Mouse (Mus musculus) right cerebral cortex, adult 2 months (tissue): ENCODE results near the gene Krtdap.
A peak's percentile ranks its signal among the peaks of the same experiment; 100 is the strongest.
"Not testable (repeated sequence)": the region's sequence is repeated elsewhere in the genome, so short reads cannot be mapped to it uniquely, and the experiment has no call there.

Experiments
- DNase-seq, 2 experiments: peaks; one replicate each; pipeline ENCODE4 v3.0.0; 2021 to 2022; ENCODE audit warnings: low spot score in 2 of 2

Krtdap gene

DNA sequence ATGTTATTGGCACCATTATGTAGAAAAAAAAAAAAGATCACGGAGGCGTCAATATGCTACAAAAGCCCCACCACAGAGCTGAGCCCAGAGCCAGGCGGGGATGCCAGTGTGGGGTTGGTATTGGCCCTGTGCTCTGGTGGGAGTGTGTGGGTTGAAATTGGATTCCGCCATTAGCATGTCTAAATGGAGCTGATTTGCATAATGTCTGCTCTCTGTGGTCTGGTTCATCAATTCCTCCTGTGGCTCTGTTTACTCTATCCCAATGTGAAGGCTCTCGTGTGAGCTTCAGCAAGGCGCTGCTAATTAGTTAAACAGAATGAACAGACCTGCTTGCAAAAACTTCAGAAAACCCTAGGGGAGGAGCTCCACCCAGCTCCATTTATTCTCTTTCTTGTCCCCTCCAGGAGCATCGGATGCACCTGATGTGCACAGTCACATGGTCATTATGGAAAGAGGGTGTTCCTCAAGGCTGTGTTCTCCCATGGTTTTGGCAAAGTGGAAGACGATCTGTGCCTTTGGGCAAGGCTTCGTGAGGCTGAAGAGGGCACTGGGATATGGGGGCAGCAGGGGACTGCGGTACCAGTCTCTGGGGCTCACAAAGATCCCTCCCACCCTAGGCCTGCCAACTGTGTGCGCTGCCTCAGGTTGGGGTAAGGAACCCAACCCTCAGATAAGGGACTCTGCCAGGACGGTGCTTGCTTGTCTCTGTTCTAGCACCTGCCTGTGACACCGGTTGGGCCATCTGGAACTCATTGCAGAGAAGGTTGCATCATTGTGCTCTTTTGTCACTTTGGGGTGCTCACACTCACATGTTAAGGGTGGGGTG lies 1.8 kb upstream of the Krtdap start:
- DNase-seq = peak in 1 of 2 experiments; percentile 31

DNA sequence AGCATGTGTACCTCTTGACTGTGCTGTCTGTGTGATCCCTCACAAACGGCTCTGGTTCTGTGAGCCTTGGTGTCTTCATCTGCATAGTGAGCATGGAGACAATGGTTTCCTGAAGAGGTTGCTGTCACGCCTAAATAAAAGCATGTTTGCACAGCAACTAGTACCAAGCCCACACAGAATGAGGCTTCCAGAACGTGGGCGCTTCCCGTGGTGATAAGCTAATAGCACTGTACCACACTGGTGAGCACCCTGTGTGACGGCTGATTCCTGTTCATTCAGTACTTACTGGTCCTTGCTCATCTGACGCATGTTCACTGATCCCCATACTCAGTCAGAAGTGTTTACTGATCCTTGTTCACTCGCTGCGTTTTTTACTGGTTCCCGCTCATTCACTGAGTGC lies 2.4 kb downstream of the Krtdap start:
- peak in 1 of 2 experiments; percentile 13 for DNase-seq

DNA sequence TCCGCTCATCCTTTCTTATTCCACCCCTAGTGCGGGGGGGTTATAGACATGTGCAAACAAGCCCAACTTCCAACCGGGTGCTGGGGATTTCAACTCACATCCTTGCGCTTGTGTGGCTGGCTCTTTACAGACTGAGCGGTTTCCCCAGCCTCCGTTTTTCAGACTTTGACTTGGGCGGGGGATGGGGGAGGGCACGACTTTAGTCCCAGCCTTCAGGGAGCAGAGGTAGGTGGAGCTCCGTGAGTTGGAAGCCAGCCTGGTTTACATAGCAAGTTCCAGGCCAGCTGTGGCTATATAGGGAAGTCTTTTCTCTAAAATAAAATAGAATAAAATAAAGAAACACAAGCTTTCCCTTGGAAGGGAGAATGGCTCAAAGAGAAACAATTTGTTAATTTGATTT lies 4.2 kb downstream of the Krtdap start:
- no peak for DNase-seq

DNA sequence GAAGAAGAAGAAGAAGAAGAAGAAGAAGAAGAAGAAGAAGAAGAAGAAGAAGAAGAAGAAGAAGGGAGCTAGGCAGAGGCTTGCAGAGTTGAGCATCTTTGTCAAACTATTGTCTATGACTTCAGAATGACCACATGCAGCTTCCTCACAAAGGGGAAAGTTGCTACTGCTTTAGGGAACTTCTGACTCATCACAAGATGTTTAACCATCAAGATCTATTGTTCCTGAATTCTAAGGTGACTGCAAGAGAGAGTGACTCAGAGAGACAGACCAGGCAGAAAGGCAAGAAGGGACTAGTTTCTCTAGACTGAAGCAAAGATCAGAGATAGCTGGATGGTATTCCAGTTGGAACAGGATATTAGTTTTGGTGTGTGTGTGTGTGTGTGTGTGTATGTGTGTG lies 7.2 kb downstream of the Krtdap start:
- no peak for DNase-seq

DNA sequence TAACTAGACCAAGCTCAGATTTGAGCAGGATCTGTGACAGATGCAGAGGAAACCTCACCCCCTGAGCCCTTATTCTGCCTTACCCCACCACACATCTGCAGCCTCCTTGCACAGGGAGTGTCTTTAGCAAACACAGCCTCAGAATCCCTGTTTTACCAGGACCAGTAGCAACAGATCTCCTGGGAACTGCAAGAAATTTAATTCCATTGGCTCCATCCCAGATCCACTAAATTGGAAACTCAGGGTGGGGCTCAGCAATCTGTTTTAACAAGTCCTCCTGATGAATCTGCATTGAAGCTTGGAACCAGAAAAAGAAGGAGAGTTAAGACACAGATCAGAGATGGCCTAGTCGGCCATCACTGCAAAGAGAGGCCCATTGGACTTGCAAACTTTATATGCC lies 9.1 kb downstream of the Krtdap start:
- DNase-seq = peak in 1 of 2 experiments; percentile 24

DNA sequence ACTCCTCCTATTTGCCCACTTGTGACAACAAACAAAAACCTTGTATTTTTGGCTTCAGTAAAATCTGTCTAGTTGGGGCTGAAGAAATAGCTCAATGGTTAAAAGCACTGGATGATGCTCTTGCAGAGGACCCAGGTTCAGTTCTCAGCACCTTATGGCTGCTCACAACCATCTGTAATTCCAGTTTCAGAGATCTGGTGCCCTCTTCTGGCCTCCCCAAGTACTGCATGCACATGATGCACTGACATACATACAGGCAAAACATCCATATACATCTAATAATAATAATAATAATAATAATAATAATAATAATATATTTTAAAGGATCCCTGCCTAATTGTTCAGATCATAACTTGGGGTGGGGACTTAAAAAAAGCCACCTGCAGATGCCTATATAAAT lies 13.0 kb downstream of the Krtdap start:
- DNase-seq = no peak

DNA sequence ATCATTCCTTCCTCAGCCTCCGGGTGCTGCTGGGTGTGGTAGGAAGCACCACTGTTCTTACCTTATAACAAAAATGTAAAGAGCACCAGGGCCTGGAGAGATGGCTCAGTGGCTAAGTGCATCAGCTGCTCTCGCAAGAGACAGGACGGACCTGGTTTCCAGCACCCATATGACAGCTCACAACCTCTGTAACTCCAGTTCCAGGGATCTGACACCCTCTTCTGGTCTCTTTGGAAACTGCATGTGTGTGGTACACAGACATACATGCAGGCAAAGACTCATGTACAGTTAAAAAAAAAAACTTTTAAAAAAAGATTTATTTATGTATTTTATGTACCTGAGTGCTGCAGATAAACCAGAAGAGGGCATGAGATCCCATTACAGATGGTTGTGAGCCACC lies 15.6 kb downstream of the Krtdap start:
- DNase-seq = no peak

DNA sequence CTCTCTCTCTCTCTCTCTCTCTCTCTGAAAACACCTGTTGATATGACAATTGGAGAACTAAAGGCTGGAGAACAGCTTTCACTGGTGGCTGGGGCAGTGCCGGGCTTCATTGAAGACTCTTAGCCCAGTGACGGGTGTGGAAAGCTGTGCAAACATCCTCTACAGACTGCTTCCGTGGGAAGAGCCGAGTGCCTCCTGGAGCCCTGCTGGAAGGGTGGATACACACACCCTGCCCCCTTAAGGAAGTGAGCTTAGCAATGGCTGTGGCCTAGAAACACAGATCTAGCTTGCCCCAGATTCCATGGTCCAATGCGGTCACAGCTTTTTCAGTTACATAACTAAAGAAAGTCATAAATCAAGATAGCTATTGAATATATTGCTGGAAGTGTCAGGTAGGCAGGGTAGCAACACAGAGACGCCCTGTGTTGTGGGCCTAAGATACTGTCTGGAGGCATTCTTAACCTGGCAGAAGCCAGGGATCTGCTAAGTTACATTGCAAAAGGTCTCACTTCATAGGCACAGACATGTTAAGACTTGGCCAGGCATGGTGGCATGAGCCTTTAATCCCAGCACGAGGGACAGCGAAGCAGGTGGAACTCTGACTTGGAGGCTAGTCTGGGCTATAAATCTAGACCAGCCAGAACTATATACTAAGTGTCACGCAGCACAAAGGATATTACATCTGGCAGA lies 16.5 kb downstream of the Krtdap start:
- DNase-seq = no peak

DNA sequence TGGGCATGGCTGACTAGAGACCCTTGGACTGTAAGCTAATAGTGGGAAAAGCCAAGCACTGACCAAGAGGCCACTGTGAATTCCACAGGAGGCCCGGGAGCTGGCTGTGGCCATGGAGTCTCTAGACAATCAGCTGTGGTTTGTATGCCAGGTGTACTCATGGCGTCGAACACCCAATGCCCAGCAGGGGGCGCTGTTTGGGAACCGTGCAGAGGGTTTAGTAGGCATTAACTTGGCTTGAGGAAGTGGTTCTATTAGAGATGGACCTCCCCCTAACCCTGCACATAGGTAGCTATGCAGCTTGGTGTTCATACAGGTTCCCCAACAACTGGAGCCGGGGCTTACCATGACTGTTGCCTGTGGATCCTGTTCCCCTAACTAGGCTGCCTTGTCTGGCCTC lies 18.2 kb downstream of the Krtdap start:
- DNase-seq = no peak

DNA sequence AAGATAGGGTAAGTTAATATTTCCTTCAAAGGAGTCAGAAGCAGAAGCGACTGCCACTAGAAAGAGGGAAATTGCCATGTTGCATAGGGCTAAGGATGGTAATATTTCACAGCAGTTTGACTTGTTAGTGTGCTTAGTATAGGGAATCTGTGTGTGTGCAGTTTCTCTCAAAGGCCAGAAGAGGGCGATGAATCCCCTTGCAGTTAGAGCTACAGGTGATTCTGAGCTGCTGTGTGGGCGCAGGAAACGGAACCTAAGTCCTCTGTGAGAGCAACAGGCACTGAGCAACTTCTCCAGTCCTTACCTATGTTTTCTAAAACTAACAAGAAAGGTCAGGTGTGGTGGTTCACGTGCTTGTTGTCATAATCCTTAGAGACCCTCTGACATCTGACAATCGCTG lies 22.6 kb downstream of the Krtdap start:
- no peak for DNase-seq

DNA sequence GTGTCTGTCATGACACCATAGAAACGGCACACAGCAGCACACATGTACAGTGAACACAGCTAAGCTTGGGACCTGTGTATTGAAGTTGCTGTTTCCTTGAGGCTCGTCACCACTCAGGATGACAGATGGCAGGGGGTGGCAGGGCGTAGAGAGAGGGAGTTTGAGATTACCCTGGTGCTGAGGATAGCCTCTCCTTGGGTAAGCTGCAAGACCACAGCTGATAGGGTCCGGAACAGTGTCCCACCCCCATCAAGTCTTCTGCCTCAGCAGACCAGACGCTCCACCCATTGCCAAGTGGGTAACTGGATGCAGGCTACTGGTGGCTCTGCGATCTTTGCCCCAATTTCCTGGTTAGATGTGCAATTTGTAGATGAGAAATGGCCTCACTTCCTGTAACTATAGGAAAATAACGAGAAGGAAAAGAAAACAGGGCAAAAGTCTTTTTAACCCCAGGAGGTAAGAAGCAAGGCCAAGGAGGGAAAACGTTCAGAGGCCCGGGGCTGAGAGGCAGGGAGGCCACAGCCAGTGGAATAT lies 24.1 kb downstream of the Krtdap start:
- no peak for DNase-seq

DNA sequence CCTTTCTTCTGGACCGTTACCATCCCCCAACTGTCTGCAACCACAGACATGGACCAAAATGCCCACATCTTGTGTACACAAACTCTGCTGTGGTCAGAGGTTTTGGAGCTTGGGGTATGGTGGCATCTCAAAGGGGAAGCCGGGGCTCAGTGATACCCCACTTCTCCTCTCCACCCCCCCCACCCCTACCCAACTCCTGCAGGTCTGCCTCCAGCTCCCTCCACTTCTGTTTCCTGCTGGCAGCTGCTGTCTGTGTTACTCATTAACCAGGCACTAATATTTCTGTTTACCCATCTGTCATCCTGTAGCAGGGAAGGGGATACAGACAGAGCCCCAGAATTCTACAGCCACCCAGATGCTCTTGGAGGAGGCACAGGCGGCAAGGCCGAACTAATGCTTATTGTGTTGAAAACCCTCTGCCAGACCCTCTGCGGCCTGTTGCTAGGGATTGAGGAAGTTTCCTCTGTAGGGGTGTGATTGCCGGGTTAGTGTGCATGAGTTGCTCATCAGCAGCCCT lies 24.7 kb downstream of the Krtdap start:
- no peak for DNase-seq

DNA sequence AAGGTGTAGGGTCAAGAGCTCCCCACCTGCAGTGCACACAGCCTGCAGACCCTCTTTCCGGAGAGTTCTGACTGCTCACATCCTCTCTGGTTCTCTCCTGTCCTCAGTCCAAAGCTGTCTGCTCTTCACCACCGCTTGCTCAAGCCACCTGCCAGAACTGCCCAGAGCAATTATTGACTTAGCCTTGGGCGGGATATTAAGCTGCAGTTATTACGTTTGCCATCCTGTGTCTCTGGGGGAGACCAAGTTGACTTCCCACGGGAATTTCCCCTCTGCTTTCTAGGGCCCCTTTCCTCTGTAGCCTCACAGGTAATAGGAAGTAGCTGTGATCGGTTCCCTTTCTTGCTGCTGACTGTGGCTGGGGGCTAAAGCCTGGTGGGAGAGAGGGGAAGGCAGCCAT lies 32.4 kb downstream of the Krtdap start:
- no peak for DNase-seq

DNA sequence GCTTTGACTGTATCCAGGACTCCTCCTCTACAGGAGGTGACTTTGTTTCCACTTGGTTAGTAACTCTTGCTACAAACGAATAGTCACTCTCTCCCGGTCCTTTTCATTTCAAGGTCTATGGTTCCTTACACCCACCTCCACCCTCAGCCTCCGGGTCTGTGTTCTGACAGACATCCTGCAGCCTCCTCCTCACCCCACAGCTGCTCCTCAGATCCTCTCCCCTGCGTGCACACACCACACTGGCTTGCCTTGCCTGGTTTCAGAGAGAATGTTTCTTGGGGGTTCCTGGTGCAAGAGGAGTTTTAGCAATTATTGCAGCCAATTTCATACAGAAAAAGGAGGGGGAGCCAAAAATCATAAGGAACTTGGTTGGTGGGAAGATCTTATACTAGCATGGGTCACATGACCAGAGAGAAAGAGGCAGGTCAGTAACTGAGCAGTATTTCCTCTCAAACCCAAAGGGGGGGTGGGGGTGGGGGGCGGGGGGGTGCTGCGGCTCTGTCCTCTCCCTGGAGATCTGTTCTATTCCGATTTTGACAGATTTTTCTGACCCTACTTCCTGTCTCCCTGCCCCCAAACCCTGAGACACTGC lies 33.3 kb downstream of the Krtdap start:
- DNase-seq = no peak

DNA sequence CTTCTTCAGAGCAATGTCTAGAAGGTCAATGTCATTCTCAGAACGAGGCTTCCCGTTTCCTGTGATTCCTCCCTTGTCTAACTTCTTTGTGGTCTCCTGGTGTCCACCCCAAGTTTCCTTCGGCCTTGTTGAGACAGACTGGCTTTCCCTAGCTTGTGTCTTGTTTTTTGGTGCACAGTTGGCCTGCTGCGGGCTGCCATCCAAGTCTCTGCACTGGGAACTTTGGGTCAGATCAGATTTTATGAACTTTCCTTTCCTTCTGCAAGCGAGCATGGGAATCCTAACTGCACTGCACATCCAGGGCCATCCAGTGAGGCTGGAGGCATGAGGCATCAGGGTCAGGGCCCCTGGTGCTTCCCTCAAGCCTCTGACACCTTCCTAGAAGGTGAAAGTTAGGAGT lies 33.8 kb downstream of the Krtdap start:
- DNase-seq = no peak

DNA sequence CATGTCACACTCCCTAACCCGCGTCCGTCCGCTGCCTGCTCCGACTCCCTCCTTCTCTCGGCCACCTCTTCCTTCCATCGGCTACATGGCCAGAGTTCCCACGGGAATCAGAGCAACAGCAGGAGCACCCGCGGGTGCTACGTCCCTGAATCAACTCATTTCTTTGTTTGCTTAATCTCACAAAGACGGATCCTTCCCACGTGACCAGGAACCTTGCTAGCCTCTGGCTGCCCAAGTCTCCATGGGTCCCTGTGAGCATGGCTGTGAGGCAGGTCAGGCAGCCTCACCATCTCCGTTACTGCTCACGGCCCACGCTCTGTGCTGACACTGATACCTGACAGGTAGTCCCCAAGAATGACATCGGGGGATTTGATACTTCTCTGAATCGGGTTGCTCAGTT lies 36.0 kb downstream of the Krtdap start, which contains the start of gene Ffar2:
Gene Ffar2 (minus strand): TSS at position 101 of the 400 bp plus-strand sequence.
- no peak for DNase-seq

DNA sequence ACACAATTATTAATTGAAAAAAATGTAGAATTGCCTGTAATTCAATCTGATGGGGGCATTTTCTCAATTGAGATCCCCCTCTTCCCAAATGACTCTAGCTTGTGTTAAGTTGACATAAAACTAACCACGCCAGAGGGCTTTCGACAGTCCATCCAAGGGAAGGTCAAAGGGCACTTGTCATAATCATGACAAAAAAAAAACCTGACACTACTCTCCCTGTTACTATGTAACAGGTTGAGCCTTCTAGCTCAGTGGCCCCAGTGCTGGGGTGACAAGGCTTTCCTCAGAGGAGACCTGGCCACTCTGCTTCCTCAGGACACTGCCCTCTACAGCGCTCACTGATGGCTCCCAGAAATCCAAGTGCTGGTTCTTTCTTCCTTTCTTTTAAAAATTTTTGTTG lies 36.6 kb downstream of the Krtdap start:
- no peak for DNase-seq

DNA sequence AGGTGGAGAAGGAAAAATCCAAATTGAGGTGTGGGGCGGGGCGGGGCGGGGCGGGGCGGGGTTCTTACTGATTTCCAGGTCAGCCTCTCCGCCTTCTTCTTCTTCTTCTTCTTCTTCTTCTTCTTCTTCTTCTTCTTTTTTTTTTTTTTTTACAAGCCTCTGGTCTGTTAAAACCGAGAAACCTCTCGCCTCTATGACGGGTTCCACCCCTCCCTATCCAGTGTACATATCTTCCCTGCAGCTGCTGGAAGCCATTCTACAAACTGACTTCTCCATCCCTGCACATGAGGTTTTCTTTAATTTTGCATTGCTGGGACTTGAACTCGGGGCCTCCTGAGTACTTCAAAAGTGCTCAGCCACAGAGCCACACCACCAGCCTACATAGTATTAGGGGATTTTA lies 39.0 kb downstream of the Krtdap start:
- no peak for DNase-seq

DNA sequence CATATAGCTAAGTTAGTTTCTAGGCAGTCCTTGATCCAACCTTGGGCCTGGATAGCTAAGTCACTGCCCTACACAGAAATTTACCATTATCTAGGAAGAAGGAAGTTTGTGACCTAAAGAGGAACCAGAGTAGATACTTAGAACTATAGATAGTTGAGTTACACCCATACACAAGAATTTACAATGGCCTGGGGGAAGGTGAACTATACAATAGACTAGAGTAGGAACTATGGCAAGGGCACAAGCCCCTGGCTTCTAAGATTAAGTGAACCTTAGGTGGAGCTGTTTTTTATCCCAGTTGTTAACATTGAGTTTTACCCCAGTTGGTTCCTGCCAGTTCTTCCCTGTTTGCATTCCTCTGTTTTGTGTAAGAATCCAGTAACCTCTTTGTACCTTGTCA lies 41.2 kb downstream of the Krtdap start:
- DNase-seq = not testable (repeated sequence)

DNA sequence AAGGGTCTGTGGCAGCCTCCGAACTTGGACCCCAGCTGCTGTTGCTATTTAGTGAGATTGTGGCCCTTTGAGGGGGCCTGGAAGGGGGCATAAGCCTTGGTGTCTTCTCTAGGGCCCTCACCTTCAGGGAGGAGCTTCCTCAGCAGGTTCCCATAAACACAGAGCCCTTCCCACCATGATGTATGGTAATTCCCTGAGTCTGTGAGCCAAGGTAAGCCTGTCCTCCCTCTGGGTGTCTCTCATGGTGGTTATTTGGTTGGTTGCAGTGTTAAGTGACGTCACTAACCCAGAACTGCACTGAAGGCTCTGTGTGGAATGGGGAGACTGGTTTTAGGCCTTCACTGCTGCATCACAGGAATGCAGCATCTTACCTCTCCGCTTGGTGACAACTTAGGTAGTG lies 41.7 kb downstream of the Krtdap start:
- no peak for DNase-seq

DNA sequence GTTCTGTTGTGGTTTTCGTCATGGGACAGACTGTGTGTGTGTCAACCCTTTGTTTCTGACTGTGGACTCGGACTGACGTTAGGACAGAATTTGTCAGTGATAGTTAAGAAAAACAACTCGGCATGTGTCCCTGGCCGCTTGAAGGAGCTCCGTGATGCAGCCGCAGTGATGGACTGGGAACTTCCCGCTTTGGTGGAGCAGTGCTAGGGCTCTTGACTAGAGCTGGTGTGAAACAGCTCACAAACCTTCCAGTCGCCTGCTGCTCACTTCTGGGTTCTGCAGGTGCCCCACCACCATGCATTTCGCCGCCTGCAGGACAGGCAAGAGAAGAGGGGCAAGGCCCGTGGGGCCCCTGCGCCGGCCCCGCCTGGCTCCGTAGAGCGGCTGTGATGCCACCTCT lies 44.6 kb downstream of the Krtdap start:
- no peak for DNase-seq

DNA sequence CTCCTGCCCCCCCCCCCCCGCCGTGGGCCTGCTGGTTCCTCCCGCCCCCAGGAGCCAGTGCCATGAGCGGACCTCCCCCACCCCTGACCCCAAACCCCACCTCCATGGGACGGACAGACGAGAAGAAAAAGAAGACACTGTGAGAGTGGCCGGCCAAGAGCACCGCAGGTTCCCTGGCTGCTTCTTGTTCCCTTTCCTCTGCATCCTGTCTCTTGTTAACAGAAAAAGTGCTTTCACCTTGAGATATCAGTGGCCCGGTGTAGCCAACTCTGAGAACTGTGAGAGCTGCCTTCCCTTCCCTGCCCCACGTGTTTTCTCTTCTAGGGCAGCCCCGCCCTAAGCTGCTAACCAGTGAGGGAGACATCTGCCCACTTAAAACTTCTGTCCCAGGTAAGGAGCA lies 45.0 kb downstream of the Krtdap start:
- not testable (repeated sequence) for DNase-seq
